Mouse (Mus musculus): ENCODE measurements around the gene Mapk12.

The Mapk12 gene

GRCm38 (mm10) chr15:89138531-89138930, 2.0 kb downstream of the Mapk12 start:
- no peak for DNase-seq (ENCODE audit: low spot score)

GRCm38 (mm10) chr15:89138046-89138405, 2.5 kb downstream of the Mapk12 start:
- DNase-seq (ENCODE audit: low spot score): no peak

DNA sequence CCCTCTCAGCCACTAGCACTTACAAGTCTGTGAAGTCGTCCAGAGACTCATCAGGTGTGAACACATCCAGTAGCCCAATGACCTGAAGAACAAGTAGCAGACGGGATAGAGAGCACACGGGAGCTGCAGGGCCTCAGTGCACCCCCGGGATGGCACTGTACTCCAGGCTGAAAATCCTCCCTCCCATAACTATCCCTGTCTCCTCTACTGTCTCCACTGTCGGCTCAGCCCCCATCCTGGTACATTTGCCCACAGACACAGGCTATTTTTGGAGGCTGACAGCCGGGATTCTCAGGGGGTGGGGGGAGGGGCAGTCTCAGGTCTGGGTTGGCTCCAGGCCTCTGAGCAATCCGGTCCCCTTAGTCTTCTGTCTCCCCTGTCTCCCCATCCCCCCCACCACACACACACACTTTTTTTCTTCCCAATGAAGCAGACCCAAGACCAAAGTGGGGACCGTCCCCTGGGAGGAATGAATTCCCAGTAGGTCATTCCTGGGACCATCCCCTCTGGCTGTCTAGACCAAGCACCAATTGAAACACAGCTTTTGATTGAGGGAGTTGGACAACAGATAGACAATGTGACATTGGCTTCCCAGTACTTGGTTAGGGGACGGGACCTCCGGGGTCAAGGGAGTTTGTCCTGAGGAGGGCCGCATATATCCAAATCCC, 3.0 kb downstream of the Mapk12 start:
- no peak for DNase-seq (ENCODE audit: low spot score)

DNA sequence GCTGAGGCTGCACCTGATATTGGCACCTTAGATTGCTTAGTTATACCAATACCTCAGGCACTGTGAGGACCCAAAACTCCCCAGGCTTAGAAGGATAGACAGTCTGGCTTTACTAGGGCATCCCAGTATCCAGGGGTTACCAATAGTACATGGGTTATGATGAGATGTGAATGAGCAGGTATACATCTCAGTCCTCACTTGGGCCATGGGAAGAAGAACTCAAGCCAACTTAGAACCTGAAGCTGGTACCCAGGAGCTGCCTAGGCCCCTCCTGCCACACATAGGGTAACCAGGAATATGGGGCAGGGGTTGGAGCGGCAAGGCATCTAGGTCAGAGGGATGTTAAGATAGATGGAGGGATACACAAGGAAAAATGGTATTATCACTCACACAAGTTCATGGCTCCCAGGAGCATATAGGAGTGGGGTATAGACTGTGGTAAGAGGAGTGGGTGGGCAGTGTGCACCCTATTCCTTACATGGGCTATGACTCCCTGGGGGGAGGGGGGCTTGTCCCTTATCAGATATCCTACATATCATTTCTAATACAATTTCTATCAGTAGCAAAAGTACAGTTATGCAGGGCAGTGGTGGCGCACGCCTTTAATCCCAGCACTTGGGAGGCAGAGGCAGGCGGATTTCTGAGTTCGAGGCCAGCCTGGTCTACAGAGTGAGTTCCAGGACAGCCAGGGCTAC, 3.9 kb downstream of the Mapk12 start:
- DNase-seq (ENCODE audit: low spot score): no peak

DNA sequence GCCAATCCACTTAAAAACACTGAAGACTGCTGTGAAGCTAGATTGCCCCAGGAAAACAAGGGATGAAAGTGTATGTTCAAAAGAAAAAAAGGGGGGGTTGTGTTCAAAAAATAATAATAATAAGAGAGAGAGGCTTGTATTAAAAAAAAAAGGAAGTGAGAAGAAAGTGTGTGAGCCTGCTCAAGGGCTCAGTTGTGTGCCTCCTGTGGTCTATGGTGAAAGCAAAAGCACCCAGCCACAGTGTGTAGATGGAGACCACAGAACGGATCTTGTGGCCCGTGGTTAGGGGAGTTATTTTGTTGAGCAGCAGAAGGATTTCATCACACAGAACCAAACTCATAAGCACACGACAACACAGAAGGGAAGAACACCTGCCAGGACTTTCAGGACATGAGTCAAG, 9.2 kb downstream of the Mapk12 start:
- DNase-seq (ENCODE audit: low spot score): no peak

GRCm38 (mm10) chr15:89130245-89130644, 10.3 kb downstream of the Mapk12 start:
- DNase-seq (ENCODE audit: low spot score): no peak

DNA sequence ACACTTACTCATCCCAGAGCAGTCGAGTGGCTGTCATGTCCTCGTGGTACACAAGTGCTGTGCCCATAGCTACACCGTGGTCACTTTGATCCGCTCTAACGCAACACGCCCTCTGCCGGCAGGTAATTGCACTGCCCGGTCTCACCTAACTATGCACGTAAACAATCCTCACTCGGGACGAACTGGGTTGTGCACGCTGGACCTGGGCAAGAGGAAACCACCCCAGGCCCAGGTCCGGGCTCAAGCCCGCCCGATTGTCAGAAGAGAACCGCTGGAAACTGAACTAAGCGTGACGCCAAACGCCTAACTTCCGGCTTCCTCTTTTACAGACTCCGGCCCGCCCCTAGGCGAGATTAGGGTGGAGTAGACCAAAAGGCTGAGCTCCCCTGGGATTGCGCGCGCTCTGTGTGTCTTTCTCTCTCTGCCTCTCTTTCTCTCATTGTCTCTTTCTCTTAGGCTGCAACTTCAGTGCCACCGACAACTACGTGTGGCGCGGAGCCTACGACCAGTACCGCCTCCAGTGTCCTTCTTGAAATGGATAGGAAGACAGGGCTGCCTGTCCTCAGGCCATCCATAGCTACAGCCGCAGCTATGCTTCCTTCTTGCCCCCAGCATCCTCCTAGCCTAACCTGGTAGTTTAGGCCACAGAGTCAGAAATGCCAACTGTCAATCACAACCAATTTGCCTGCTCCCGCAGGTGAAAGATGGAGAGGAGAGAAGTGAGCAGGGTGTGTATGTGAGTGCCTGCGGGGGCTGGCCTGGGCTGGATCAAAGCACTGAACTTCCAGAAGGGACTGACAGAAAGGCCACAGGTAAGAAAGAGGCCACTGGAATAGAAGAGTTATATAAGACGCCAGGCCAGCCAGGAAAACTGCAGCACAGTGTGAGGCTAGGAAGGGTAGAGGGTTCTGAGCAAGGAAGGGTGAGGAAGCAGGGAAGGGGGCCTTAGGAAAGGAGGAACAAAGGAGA, 11.8 kb downstream of the Mapk12 start, which contains the start of gene Hdac10:
Hdac10 (minus strand) TSS at position 319 of the 969 bp plus-strand sequence.
- peak; percentile 78 for DNase-seq (ENCODE audit: low spot score)

GRCm38 (mm10) chr15:89127364-89127940, 13.1 kb downstream of the Mapk12 start:
- DNase-seq (ENCODE audit: low spot score): no peak

GRCm38 (mm10) chr15:89126622-89127021, 13.9 kb downstream of the Mapk12 start:
- DNase-seq (ENCODE audit: low spot score): no peak

DNA sequence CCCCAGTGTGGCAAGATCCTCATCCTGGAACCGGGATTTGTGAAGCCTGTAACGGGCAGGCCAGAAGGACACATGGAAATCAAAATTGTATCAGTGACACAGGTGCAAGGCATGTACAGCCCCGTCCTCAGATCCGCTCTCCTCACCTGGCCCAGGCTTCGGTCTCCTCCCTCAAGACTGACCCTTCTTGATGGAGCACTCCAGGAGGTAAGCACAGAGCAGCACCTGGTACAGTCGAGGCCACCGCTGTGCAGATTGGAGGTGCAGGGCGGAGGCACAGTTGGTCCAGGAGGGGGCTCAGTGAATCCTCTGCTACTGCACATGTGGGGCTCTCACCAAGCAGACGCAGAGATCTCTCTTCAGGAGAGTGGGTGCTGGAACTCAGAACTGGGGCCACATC, 15.2 kb downstream of the Mapk12 start:
- no peak for DNase-seq (ENCODE audit: low spot score)

DNA sequence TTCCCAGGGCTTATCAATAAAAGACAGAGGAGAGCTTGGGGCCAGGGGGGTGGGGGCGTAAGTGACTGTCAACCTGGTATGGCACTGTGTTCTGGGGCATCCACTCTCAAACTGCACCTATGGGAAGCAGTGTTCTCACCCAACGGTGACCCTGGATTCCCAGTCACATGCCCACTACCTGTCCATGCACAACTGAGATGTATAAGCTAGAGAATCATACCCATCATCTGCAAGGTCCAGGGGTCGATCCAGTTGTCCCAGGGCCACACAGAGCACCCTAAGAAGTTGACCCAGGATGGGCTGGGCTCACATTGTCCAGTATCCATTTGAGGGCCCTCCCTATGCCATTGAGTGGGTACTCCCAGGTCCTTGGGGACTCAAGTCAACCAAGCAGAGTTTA, 16.2 kb downstream of the Mapk12 start:
- DNase-seq (ENCODE audit: low spot score): no peak

GRCm38 (mm10) chr15:89123595-89123994, 16.9 kb downstream of the Mapk12 start:
- peak; percentile 42 for DNase-seq (ENCODE audit: low spot score)

DNA sequence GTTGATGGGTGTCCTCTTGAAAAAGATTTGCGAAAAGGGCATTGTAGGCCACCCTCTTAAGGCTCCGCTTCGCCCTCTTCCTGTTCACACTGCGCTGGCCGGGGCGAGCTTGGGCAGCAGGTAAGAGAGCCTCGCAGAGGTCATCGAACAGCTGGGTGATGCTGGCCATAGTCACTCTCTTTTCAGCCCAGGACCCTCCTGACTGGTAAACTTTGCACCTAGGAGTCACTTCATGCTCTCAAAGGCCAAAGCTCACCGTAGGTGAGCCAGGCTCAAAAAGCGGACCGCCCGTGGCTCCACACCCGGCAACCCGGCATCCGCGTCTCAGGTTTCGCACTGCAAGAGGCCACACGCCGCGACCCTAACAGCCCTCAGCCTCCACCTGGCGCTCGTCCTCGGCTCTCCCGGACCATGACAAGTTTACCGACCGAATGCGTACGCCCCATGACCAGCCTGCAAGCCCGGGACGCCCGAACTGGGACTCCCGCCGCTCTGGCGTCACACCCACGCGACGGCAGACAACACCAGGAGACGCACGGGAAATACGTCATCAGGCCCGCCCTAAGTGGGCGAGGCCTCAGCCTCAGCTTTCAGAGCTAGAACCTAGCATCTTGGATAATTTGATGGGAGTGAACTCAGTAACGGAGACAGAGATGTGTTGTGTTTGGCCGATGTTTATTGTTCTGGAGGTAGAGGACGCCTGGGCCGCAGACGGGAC, 17.7 kb downstream of the Mapk12 start, which contains the start of gene Tubgcp6:
Tubgcp6 (minus strand) TSS at position 464 of the 718 bp plus-strand sequence.
- peak; percentile 91 for DNase-seq (ENCODE audit: low spot score)

DNA sequence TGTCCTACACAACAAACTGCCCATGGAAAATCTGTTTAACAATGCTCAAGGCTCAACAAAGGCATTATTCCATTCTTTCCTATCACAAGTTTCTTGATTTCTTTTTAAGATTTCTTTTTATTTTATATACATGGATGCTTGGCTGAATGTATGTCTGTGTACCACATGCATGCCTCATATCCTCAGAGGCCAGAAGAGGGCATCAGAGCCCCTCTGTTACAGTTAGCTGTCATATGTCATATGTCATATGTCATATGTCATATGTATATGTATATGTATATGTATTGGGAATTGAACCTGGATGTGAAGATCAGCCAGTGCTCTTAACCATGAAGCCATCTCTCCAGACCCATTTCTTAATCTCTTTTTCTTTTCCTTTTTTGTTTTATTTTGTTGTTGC, 22.5 kb downstream of the Mapk12 start:
- DNase-seq (ENCODE audit: low spot score): no peak

- DNase-seq (ENCODE audit: low spot score): peak; percentile 66
Measured at GRCm38 (mm10) chr15:89110147-89110546, 30.4 kb downstream of the Mapk12 start.

DNA sequence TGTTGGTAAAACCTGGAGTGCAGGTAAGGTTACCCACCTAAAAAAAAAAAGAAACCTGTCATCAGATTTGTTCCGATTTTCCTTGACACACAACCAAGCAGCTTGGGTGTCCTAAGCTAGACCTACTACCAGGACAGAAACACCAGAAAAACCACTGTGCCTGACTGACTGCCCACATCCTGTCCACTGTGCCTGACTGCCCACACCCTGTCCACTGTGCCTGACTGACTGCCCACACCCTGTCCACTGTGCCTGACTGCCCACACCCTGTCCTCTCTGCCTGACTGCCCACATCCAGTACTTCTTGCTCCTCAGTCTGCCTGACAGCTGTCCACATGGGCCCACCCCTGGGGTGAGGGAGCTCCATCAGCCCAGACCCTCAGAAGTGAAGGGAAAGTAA, 33.5 kb downstream of the Mapk12 start:
- no peak for DNase-seq (ENCODE audit: low spot score)

GRCm38 (mm10) chr15:89106073-89106472, 34.4 kb downstream of the Mapk12 start:
- DNase-seq (ENCODE audit: low spot score): no peak

- no peak for DNase-seq (ENCODE audit: low spot score)
Measured at GRCm38 (mm10) chr15:89104425-89104824, 36.1 kb downstream of the Mapk12 start.

DNA sequence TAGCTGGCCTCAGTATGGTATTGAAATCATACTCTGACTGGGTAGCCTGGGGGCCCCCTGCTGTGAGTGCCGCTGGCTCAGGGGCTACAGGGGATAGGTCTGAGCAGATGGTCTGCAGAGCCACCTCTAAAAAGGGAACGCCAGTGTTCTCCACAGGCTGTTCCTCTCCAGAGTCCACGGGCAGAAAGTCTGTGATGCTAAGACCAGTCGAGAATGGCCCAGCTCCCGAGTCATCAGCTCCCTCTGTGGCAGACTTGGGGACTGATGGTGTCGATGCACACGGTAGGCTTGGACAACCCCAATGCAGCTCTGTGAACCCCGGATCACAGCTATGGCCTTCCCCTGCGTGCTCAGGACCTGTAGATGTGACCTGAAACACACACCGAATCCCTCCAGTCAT, 36.6 kb downstream of the Mapk12 start:
- no peak for DNase-seq (ENCODE audit: low spot score)

DNA sequence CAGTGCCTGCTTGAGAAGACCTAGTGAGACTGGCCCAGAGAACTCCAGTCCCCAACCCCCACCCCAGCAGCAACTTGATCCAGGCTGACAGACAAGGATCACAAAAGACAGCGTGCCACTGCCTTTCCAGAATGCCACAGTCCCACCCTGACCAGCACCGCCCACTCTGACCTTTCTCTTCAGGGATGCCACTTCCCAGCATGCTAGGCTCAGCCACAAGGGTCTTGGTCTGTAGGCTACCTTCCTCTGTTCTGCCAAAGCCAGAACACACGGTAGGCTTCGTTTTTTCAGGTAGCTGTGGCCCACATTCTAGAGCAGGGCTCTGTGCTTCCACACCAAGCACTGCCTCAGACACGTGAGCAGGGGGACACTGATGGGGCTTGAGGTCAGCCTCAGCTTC, 37.9 kb downstream of the Mapk12 start:
- DNase-seq (ENCODE audit: low spot score): no peak

- DNase-seq (ENCODE audit: low spot score): no peak
Measured at GRCm38 (mm10) chr15:89100823-89101222, 39.7 kb downstream of the Mapk12 start.
